Mouse (Mus musculus) right cerebral cortex, postnatal 10 days (tissue): ENCODE measurements around the gene Dync1li1.
"Not testable (repeated sequence)": the region's sequence is repeated elsewhere in the genome, so short reads cannot be mapped to it uniquely, and the experiment has no call there.

ENCODE experiments used
- DNase-seq, 2 experiments: peaks; one replicate each; pipeline ENCODE4 v3.0.0; 2021; ENCODE audit warnings: low spot score in 2 of 2

Dync1li1 gene

GRCm38 (mm10) chr9:114688252-114688952, at the start of gene Dync1li1:
Gene Dync1li1, plus strand, starts transcription at chr9:114688790.
- peak; percentile 98 for DNase-seq

GRCm38 (mm10) chr9:114639186-114639748, 49.3 kb upstream of the Dync1li1 start:
- no peak for DNase-seq

- DNase-seq: peak; percentile 98
These were observed 48.5 kb upstream of the Dync1li1 start, which contains the start of gene Cnot10 for GRCm38 (mm10) chr9:114639839-114640646. Gene Cnot10, minus strand, starts transcription at chr9:114640184.

- DNase-seq: peak; percentile 60 to 82
These were observed 41.8 kb upstream of the Dync1li1 start for GRCm38 (mm10) chr9:114646556-114647505.

GRCm38 (mm10) chr9:114647506-114648432, 40.8 kb upstream of the Dync1li1 start:
- DNase-seq: no peak

- DNase-seq: not testable (repeated sequence)
These were observed 40.1 kb upstream of the Dync1li1 start for GRCm38 (mm10) chr9:114648472-114648871.

GRCm38 (mm10) chr9:114649371-114649770, 39.2 kb upstream of the Dync1li1 start:
- DNase-seq: no peak

- DNase-seq: no peak
These were observed 37.5 kb upstream of the Dync1li1 start for GRCm38 (mm10) chr9:114650938-114651634.

- no peak for DNase-seq
These were observed 33.2 kb upstream of the Dync1li1 start for GRCm38 (mm10) chr9:114655356-114655755.

GRCm38 (mm10) chr9:114656701-114657100, 31.9 kb upstream of the Dync1li1 start:
- DNase-seq: no peak

GRCm38 (mm10) chr9:114660506-114660905, 28.1 kb upstream of the Dync1li1 start:
- peak in 1 of 2 experiments; percentile 50 for DNase-seq

- no peak for DNase-seq
These were observed 27.6 kb upstream of the Dync1li1 start for GRCm38 (mm10) chr9:114660983-114661382.

GRCm38 (mm10) chr9:114661991-114662390, 26.6 kb upstream of the Dync1li1 start:
- no peak for DNase-seq

- DNase-seq: no peak
These were observed 24.8 kb upstream of the Dync1li1 start for GRCm38 (mm10) chr9:114663782-114664181.

GRCm38 (mm10) chr9:114666858-114667257, 21.7 kb upstream of the Dync1li1 start:
- no peak for DNase-seq

- no peak for DNase-seq
These were observed 20.5 kb upstream of the Dync1li1 start for GRCm38 (mm10) chr9:114668047-114668446.

GRCm38 (mm10) chr9:114669011-114669410, 19.6 kb upstream of the Dync1li1 start:
- DNase-seq: no peak

GRCm38 (mm10) chr9:114671946-114672345, 16.6 kb upstream of the Dync1li1 start:
- DNase-seq: no peak

GRCm38 (mm10) chr9:114672703-114673561, 15.7 kb upstream of the Dync1li1 start:
- peak; percentile 46 to 60 for DNase-seq
